Mouse (Mus musculus) lung, postnatal 0 days (tissue): ENCODE results near the gene Bdkrb2. TPM values are rescaled to one million over a fixed set of nuclear protein-coding genes. Genes with fewer than 3 reads are reported as not detected.

Source experiments
- ATAC-seq: fragments of 200-750 bp; cut with Nextera tagmentation; 2 replicates; pipeline ENCODE4 v1.8.0; 2017; ENCODE audit warnings: moderate library complexity
- DNase-seq: peaks from one replicate; pipeline ENCODE4 v3.0.0-alpha.2; 2016; ENCODE audit warnings: low spot score
- H3K27ac ChIP-seq: fragments of 300-500 bp; sonication (generic); 2 replicates; pipeline ENCODE4 v1.5.1; 2014; ENCODE audit warnings: antibody characterized with exemption, mild to moderate bottlenecking, low read length, mixed read lengths
- H3K27me3 ChIP-seq: fragments of 300-500 bp; sonication (generic); replicated peaks from 2 replicates; pipeline ENCODE4 v1.6.1; 2014; ENCODE audit warnings: low read length, mixed read lengths; ENCODE audit not compliant: insufficient read depth
- H3K36me3 ChIP-seq: fragments of 300-500 bp; sonication (generic); 2 replicates; pipeline ENCODE4 v1.6.1; 2014; ENCODE audit warnings: low read length, mixed read lengths; ENCODE audit not compliant: insufficient read depth
- H3K4me1 ChIP-seq: fragments of 300-500 bp; sonication (generic); 2 replicates; pipeline ENCODE4 v1.6.1; 2014; ENCODE audit warnings: antibody characterized with exemption, low read depth, low read length, mixed read lengths; ENCODE audit not compliant: insufficient read depth
- H3K4me2 ChIP-seq: fragments of 300-500 bp; sonication (generic); replicated peaks from 2 replicates; pipeline ENCODE4 v1.6.1; 2014; ENCODE audit warnings: low read depth, mild to moderate bottlenecking, low read length, moderate library complexity, mixed read lengths
- H3K4me3 ChIP-seq: fragments of 300-500 bp; sonication (generic); 2 replicates; pipeline ENCODE4 v1.5.1; 2014; ENCODE audit warnings: low read depth, low read length
- H3K9ac ChIP-seq: fragments of 300-500 bp; sonication (generic); replicated peaks from 2 replicates; pipeline ENCODE4 v1.6.1; 2014; ENCODE audit warnings: low read depth, mild to moderate bottlenecking
- H3K9me3 ChIP-seq: fragments of 300-500 bp; sonication (generic); 2 replicates; pipeline ENCODE4 v1.6.1; 2016; ENCODE audit warnings: low read length, mixed read lengths
- CTCF ChIP-seq: IDR thresholded peaks from 2 replicates; pipeline ENCODE4 v1.5.1; 2016; ENCODE audit warnings: antibody characterized with exemption, mild to moderate bottlenecking
- EP300 ChIP-seq: IDR thresholded peaks from 2 replicates; pipeline ENCODE4 v1.6.1; 2016; ENCODE audit warnings: antibody characterized with exemption, mild to moderate bottlenecking, control low read depth
- WGBS: fragments of 180-500 bp; shearing (Covaris S2); extraction: QIAGEN DNeasy Blood & Tissue Kit; methylation state at CpG from one replicate; pipeline ENCODE4 v1.1.7; 2014; 5-methylcytosine and 5-hydroxymethylcytosine counted together
- polyA plus RNA-seq: library from polyadenylated mRNA; unstranded; fragments of >200 nt; fragmentation: Nextera tagmentation; extraction: Ambion mirVana; gene quantifications from 2 replicates; pipeline ENCODE4 v1.2.1, GENCODE M21; 2015

Gene Bdkrb2
- polyA plus RNA-seq, 1 experiment from 2014 or later: 2.5 TPM

DNA sequence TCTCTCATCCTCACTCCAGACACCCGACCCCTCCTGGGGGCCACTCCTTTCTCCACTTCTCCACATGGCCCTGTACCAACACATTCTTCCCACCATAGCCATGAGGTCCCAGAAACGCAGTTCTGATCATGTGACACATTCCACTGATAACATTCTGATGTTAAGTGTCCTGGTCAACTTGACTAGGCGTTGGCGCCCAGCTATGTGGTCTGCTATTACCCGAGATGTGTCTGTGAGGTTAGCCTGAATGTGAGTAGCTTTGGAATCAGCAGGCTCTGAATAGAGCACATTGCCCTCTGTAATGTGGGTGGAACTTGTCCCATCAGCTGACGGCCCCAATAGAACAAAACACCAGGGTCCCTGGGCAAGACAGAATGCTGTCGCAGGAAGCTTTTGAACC lies 18.2 kb upstream of the Bdkrb2 start:
- no peaks in the 10 kb centered on the region for H3K9me3 ChIP-seq
- no peak overlapping the region for H3K4me3 ChIP-seq
- no peak overlapping the region for H3K4me2 ChIP-seq
- DNase-seq (no peak), ATAC-seq (no peak)
- no peak overlapping the region for H3K9ac ChIP-seq
- no peak overlapping the region for H3K27ac ChIP-seq
- 53% methylated on average over 7 of the region's 7 CpGs for WGBS
- H3K27me3 ChIP-seq: no peaks in the 10 kb centered on the region
- TF ChIP-seq EP300: no peak
- TF ChIP-seq CTCF: no peak
- peaks cover 17% of the 10 kb centered on the region; the same call in 1 of the 2 replicates for H3K4me1 ChIP-seq
- H3K36me3 ChIP-seq: no peaks in the 10 kb centered on the region

DNA sequence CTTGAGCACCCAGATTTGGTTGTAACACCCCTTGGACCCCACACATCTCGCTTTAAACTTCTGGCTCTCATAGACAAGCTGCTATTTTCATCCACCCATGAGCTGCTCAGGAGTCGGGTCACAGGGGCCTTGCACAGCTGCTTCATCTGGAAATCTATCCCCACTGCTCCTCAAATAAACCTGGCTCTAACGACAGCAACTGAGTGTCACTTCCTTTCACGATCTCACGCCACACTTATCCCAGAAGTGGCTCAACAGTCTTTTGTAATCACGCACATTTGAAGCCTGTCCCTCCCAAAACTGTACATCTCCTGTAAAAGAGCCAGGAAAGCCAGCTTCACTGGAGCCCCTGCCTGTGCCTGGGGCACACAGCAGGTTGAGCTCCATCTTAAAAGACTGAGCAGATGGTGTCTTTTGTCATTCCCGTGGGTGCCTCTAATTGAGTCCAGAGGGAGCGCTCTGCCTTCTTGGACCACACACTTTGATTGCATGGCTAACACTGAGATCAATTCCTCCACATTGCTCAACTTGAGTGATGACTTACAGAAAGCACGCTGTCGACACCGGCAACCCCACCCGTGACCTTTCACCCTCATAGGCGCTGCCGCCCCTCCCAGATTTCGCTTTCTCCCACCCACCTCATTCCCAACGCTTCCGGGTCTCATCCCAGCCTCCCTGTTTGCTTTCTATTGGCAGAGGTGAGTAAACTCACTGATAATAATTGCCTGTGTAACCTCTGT lies 17.2 kb upstream of the Bdkrb2 start:
- H3K36me3 ChIP-seq: no peaks in the 10 kb centered on the region
- no peaks in the 10 kb centered on the region for H3K27me3 ChIP-seq
- no peaks in the 10 kb centered on the region for H3K9me3 ChIP-seq
- H3K4me3 ChIP-seq: no peak overlapping the region
- ATAC-seq (peak; percentile 13; the same call in 1 of the 2 replicates), DNase-seq (peak; percentile 60)
- H3K4me2 ChIP-seq: no peak overlapping the region
- peaks cover 17% of the 10 kb centered on the region; the same call in 1 of the 2 replicates for H3K4me1 ChIP-seq
- TF ChIP-seq EP300: 0 out of 2 replicates have a peak, but pooled peaks have one; percentile 29
- 0 out of 2 replicates have a peak, but pooled peaks have one; percentile 9 for TF ChIP-seq CTCF
- H3K9ac ChIP-seq: no peak overlapping the region
- WGBS: 24% methylated on average over 17 of the region's 17 CpGs
- no peak overlapping the region for H3K27ac ChIP-seq

DNA sequence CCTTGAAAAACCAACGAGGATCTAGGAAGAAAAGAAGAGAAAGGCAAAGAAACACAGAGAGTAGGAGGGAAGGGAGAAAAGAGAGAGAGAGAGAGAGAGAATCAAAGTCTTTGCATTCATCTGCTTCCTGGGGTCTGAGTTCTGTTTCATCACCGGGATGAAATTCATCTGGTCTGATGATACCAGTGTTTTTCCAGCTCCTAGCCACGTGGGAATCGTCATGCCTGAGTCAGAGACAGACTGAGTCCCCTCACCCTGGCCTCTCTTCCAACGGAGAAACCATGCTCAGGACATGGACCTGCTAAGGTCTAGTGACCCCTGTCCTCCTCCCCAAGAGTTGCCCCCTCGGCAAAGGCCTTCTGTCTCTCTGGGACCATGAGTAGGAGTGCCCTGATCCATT lies 16.5 kb upstream of the Bdkrb2 start:
- WGBS: 59% methylated on average over 6 of the region's 6 CpGs

DNA sequence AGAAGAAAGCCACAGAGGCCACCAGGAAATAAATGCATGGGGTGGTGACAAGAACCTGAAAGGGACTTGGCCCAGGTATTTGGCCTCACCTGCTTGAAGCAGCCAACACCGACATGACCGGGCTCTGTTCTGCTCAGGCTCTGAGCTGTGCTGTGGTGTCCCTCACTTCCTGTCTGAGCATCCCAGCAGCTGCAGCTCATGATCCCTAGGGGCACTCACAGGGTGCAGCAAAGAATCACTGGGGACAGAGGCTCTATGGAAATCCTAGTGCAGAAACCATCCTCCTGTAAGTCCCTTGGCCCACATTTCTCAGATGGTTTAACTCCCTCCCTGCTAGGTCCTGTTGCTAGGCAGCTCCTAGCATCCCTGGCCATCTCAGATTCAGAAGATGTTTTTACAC lies 15.9 kb upstream of the Bdkrb2 start:
- H3K27me3 ChIP-seq: no peaks in the 10 kb centered on the region
- TF ChIP-seq EP300 (no peak), CTCF (peak; percentile 16; the same call in 1 of the 2 replicates)
- peaks cover 17% of the 10 kb centered on the region; the same call in 1 of the 2 replicates for H3K4me1 ChIP-seq
- DNase-seq (peak; percentile 19), ATAC-seq (no peak)
- no peak overlapping the region for H3K27ac ChIP-seq
- H3K9me3 ChIP-seq: no peaks in the 10 kb centered on the region
- H3K9ac ChIP-seq: no peak overlapping the region
- no peak overlapping the region for H3K4me3 ChIP-seq
- 54% methylated on average over 2 of the region's 2 CpGs for WGBS
- no peak overlapping the region for H3K4me2 ChIP-seq
- no peaks in the 10 kb centered on the region for H3K36me3 ChIP-seq

More for the DNA sequence above, 16.5 kb upstream of the Bdkrb2 start:
- Histone ChIP-seq H3K9ac (no peak overlapping the region), H3K27ac (no peak overlapping the region), H3K4me3 (no peak overlapping the region), H3K27me3 (no peaks in the 10 kb centered on the region), H3K4me1 (peaks cover 17% of the 10 kb centered on the region; the same call in 1 of the 2 replicates), H3K36me3 (no peaks in the 10 kb centered on the region), H3K4me2 (no peak overlapping the region), H3K9me3 (no peaks in the 10 kb centered on the region)
- DNase-seq (peak; percentile 19), ATAC-seq (no peak)
- TF ChIP-seq EP300 (no peak), CTCF (no peak)

DNA sequence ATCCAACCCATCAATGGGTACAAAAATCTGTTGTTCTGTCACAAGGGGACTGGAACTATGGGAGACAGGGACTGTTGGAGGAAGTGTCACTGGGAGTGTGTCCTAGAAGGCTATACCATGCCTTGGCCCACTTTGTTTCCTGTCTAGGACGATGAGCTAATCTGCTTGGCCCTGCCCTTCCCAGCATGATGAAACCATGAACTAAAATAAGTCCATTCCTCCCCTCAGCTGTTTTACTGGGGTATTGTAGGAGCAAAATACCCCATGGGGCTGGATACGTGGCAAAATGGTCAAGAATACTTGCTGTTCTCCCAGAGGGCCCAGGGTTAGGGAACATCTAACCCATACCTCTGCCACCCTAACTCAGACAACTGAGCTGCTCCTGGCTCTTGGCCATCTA lies 15.0 kb upstream of the Bdkrb2 start:
- DNase-seq (peak; percentile 67), ATAC-seq (peak; percentile 69)
- Histone ChIP-seq H3K27me3 (no peaks in the 10 kb centered on the region), H3K9me3 (no peaks in the 10 kb centered on the region), H3K27ac (peak overlapping the region; percentile 22; the same call in 1 of the 2 replicates), H3K4me2 (no peak overlapping the region), H3K4me1 (peaks cover 17% of the 10 kb centered on the region; the same call in 1 of the 2 replicates), H3K4me3 (no peak overlapping the region), H3K9ac (no peak overlapping the region), H3K36me3 (no peaks in the 10 kb centered on the region)
- WGBS: 47% methylated on average over 2 of the region's 2 CpGs
- TF ChIP-seq EP300 (peak; percentile 60; the same call in 1 of the 2 replicates), CTCF (no peak)

DNA sequence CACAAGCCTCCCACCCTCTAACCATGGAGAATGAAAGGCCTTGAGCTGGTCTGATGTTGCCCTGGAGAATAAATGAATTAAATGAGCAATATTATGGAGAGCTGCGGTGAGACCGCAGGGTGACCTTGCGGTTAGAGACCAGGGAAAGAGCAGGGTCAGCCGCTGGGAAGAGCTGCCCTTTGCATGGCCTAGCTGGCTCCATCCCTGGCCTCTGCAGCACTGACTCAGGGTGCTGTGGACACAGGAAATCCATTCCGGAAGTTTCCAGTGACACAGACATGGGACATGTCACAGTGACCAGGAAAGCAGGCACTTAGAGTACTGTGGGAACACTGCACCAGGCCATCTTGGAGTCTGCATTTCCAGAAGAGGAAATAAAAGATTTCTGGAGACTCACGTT lies 14.1 kb upstream of the Bdkrb2 start:
- Histone ChIP-seq H3K27ac (peak overlapping the region; percentile 22; the same call in 1 of the 2 replicates), H3K36me3 (no peaks in the 10 kb centered on the region), H3K9me3 (no peaks in the 10 kb centered on the region), H3K9ac (no peak overlapping the region), H3K4me1 (peaks cover 17% of the 10 kb centered on the region; the same call in 1 of the 2 replicates), H3K27me3 (no peaks in the 10 kb centered on the region), H3K4me2 (no peak overlapping the region), H3K4me3 (no peak overlapping the region)
- TF ChIP-seq CTCF: no peak
- peak; percentile 72; the same call in 1 of the 2 replicates for TF ChIP-seq EP300
- ATAC-seq: peak; percentile 41
- DNase-seq: peak; percentile 29
- WGBS: 74% methylated on average over 6 of the region's 6 CpGs
